Mouse (Mus musculus): Measurements from ENCODE around the gene Ptprh. TPM values are rescaled to one million over a fixed set of nuclear protein-coding genes. Genes with fewer than 3 reads are reported as not detected.

Gene Ptprh
- total RNA-seq (2023), result 0.16 TPM in 1 of 4 replicates, not detected in the others

GRCm38 (mm10) chr7:4603873-4604272, at the start of gene Ptprh:
Gene Ptprh, minus strand, starts transcription at chr7:4604041.

GRCm38 (mm10) chr7:4631031-4631430, 27.2 kb upstream of the Ptprh start, which contains the start of gene Tmem86b:
Gene Tmem86b, minus strand, starts transcription at chr7:4631422.

GRCm38 (mm10) chr7:4547221-4547641, 56.6 kb downstream of the Ptprh start, which contains the start of gene Syt5:
Gene Syt5, minus strand, starts transcription at chr7:4547541.

DNA sequence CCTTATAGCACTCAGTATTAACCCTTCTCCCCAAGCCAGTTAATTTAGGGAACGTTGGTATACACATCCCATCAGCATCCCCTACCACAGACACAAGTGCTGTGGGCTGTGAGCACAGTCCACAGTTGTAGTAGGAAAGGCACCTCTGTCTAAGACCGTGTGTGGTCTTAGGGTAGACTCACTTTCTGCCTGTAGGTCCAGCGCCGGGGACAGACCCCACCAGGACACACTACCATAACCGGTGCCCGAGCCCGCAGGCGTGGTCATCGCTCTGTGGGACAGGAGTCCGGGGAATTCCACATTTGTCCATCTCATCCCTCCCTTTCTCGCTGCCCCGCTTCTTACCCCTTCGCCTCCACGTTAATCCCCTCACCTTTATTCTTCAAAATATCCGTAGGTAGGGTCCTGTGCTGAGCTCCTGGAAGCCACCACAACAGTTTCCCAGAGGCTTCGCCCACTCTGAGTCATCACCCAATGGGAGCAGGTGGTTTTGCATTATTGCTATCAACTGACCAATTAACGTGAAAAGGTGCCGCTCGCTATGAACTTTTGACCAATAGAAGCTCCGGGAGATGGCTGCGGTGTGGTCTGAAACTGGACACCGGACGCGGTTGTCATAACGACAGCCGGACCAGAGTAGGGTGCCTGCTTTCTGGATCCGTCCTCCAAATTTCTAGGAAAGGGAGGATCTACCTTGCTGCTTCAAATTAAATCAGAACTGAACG, 71.7 kb downstream of the Ptprh start, which contains the start of gene Dnaaf3:
TSS of gene Dnaaf3 (minus strand) at position 449 of the 725 bp plus-strand sequence.

GRCm38 (mm10) chr7:4524212-4524922, 79.5 kb downstream of the Ptprh start, which contains the start of gene Tnni3:
Gene Tnni3, minus strand, starts transcription at chr7:4524229.

DNA sequence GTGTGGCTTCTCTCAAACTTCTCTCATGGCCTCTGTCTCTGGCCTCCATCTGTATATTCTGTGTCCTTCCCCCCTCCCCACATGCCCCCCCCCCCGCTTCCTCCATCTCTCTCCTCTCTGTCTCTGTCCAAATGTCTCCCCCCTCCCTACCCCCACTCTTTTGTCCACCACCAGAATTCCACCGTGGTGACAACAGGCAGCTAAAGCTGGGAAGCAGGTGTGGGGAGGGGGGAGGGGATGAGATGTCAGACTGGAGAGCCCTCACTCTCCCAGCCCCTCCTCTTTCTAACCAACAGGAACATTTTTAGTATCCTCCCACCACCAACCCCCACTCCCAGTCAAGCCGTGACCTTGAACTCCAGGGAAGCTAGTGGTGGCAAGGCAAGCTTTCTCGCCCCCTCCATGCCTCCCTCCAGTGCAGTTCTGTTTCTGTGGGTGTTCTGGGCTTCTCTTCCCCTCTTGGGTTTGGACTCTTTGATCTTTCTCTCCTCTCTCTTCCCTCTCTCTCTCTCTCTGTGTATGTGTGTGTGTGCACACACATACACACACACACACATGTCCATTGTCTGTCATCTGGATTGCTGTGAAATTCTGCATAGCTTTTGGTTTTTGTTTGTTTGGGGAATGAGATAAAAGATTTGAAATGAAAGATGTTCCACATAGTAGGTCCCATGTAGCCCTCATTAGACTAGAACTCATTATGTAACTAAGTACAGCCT, 87.3 kb downstream of the Ptprh start, which contains the start of gene Tnnt1:
TSS of gene Tnnt1 (minus strand) at position 51 of the 719 bp plus-strand sequence.

DNA sequence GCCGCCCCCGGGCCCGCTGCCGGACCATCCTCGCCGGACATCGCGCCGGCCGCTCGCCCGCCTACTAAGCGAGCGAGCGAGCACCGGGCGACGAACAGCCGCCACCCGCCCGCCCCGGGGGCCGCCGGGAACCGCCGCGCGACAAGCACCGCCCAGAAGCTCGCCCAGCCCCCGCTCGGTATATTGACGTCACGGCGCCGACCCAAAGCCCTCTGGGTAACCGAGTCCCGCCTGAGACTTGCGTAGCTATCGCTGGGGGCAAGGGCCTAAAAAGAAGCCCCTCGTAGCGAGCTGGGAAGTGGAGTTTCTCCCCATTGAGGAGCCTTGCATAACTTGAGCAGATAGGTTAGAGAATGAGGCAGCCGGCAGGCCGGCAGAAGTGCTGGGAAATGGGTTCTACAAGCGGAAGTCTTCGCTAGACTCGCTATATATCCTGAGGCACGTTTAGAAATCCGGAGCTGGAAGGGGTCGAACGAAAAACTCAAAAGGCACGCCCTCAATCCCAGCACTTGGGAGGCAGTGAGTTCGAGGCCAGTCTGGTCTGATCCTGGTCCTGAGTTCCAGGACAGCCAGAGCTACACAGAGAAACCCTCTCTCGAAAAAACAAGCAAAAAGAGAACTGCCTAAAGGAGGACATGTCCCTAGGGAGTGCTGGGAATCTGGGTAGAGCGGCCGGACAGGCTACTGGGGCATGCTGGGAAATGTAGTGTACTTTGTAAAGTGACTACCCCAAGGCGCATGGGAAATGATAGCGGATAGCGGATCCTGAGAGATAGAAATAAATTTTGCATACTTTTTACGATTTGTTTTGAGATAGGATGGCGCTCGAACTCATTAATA, 102.1 kb downstream of the Ptprh start, which contains the start of gene Ppp1r12c:
TSS of gene Ppp1r12c (minus strand) at position 123 of the 840 bp plus-strand sequence.

Other genes with a start within 250 kb of the Ptprh start
- 0.13 TPM in 1 of 4 replicates, not detected in the others for gene Gp6, start 206.3 kb downstream of the Ptprh start, total RNA-seq (2023)
- gene Rdh13, start 158.4 kb downstream of the Ptprh start, total RNA-seq (2023), result 8.5 to 10.2 TPM (median 9.3 TPM) in 4 replicates
- gene Eps8l1, start 143.4 kb downstream of the Ptprh start, total RNA-seq (2023), result 17.0 to 42.8 TPM (median 33.0 TPM) in 4 replicates
- gene Ppp1r12c, start 102.4 kb downstream of the Ptprh start, total RNA-seq (2023), result 243 to 274 TPM (median 259 TPM) in 4 replicates
- gene Tnnt1, start 87.7 kb downstream of the Ptprh start, total RNA-seq (2023), result not detected in 4 replicates
- gene Tnni3, start 79.8 kb downstream of the Ptprh start, total RNA-seq (2023), result 1.5 TPM in 1 of 4 replicates, not detected in the others
- 0.24 to 0.26 TPM (median 0.25 TPM) in 3 of 4 replicates, not detected in the other for gene Dnaaf3, start 71.6 kb downstream of the Ptprh start, total RNA-seq (2023)
- gene Syt5, start 56.5 kb downstream of the Ptprh start, total RNA-seq (2023), result 1.2 TPM in 1 of 4 replicates, not detected in the others
- 50.2 to 57.5 TPM (median 54.8 TPM) in 4 replicates for gene Tmem86b, start 27.4 kb upstream of the Ptprh start, total RNA-seq (2023)
- 264 to 268 TPM (median 267 TPM) in 4 replicates for gene Ppp6r1, start 55.0 kb upstream of the Ptprh start, total RNA-seq (2023)
- gene Hspbp1, start 81.0 kb upstream of the Ptprh start, total RNA-seq (2023), result 73.6 to 82.3 TPM (median 79.6 TPM) in 4 replicates
- gene Brsk1, start 86.6 kb upstream of the Ptprh start, total RNA-seq (2023), result not detected in 4 replicates
- 1.5 to 4.0 TPM (median 3.0 TPM) in 4 replicates for gene Tmem150b, start 121.2 kb upstream of the Ptprh start, total RNA-seq (2023)
- 87.1 to 92.8 TPM (median 91.8 TPM) in 4 replicates for gene Kmt5c, start 136.1 kb upstream of the Ptprh start, total RNA-seq (2023)
- 1.3 to 5.4 TPM (median 4.0 TPM) in 4 replicates for gene Cox6b2, start 149.1 kb upstream of the Ptprh start, total RNA-seq (2023)
- not detected in 4 replicates for gene Fam71e2, start 167.3 kb upstream of the Ptprh start, total RNA-seq (2023)
- gene Il11, start 178.8 kb upstream of the Ptprh start, total RNA-seq (2023), result not detected in 4 replicates
- not detected in 4 replicates for gene Tmem190, start 178.9 kb upstream of the Ptprh start, total RNA-seq (2023)
- gene Tmem238, start 185.6 kb upstream of the Ptprh start, total RNA-seq (2023), result 1.8 to 2.7 TPM (median 2.4 TPM) in 4 replicates
- gene Rpl28, start 188.8 kb upstream of the Ptprh start, total RNA-seq (2023), result 1,788 to 1,881 TPM (median 1,825 TPM) in 4 replicates
- 157 to 176 TPM (median 162 TPM) in 4 replicates for gene Ube2s, start 208.5 kb upstream of the Ptprh start, total RNA-seq (2023)
- gene Shisa7, start 240.7 kb upstream of the Ptprh start, total RNA-seq (2023), result 0.49 to 2.8 TPM (median 1.1 TPM) in 4 replicates

Data from B cell, adult 62 days (primary cell).